In genomic region chr16:6018639-6019038, GRCm38 (mm10) we compare ENCODE assay signal across 8 mouse cellular contexts.
DNase-seq lines count a peak whose midpoint lies in the region; ATAC-seq lines count a peak whose summit lies in the region.

No protein-coding gene starts in this region.

- no peaks in the 10 kb centered on the region for H3K27me3 ChIP-seq in heart, embryonic 11.5 days (ENCODE audit: control insufficient read depth, insufficient read depth, low read length)

- WGBS in heart, embryonic 11.5 days (ENCODE audit: insufficient replicate concordance): 34% methylated on average over 5 of the region's 5 CpGs

- ATAC-seq in heart, embryonic 11.5 days (replicated peaks; ENCODE audit: insufficient number of reproducible peaks, low FRiP score, low TSS enrichment): no peak

- no peaks in the 10 kb centered on the region for H3K36me3 ChIP-seq in heart, embryonic 11.5 days (ENCODE audit: control insufficient read depth, insufficient read depth, low read length)

- H3K4me2 ChIP-seq in heart, embryonic 11.5 days: no peak overlapping the region

- H3K4me3 ChIP-seq in heart, embryonic 11.5 days (ENCODE audit: low read depth, low read length): no peak overlapping the region

- H3K27ac ChIP-seq in heart, embryonic 11.5 days (ENCODE audit: low read depth, low read length): no peak overlapping the region

- peak; percentile 53 to 85 for DNase-seq in heart, adult 18-20 months
- DNase-seq in adrenal gland, postnatal 14 days: peak; percentile 87
- peak; percentile 75 for DNase-seq in embryo, embryonic 11 days
- DNase-seq in heart, postnatal 36 days: peak; percentile 52 to 71
- peak; percentile 84 for DNase-seq in layer of hippocampus, adult 9-11 months
- peak; percentile 53 for DNase-seq in lung, postnatal 14 days
- DNase-seq in right cerebral cortex, postnatal 25 days: peak; percentile 85

- H3K4me1 ChIP-seq in heart, embryonic 11.5 days (ENCODE audit: control insufficient read depth, insufficient read depth, low read length): no peaks in the 10 kb centered on the region

- intact Hi-C loops in heart, postnatal 36 days (cut with DNase I): loop anchor here (1.0 to 5.0 kb wide), 3 partner anchors 119 to 546 kb away; no protein-coding TSS in a partner anchor

- H3K9ac ChIP-seq in heart, embryonic 11.5 days (ENCODE audit: low read depth, low read length): no peak overlapping the region

- H3K9me3 ChIP-seq in heart, embryonic 11.5 days (replicated peaks; ENCODE audit: control insufficient read depth, low read length): no peaks in the 10 kb centered on the region
